Mouse (Mus musculus) lung, postnatal 0 days (tissue): Measurements from ENCODE around the gene Deup1.

Source experiments
- CTCF ChIP-seq: IDR thresholded peaks from 2 replicates; pipeline ENCODE4 v1.5.1; 2016; ENCODE audit warnings: antibody characterized with exemption, mild to moderate bottlenecking
- EP300 ChIP-seq: IDR thresholded peaks from 2 replicates; pipeline ENCODE4 v1.6.1; 2016; ENCODE audit warnings: antibody characterized with exemption, mild to moderate bottlenecking, control low read depth

- TF ChIP-seq EP300: peak; percentile 18
- no peak for TF ChIP-seq CTCF
These were observed 26.7 kb downstream of the Deup1 start for GRCm38 (mm10) chr9:15600859-15601540.
